Mouse (Mus musculus) liver, postnatal 0 days (tissue): Measurements from ENCODE around the gene Dnajb13.

ENCODE experiments used
- CTCF ChIP-seq: sonication (generic); IDR thresholded peaks from 2 replicates; pipeline ENCODE4 v1.5.1; 2016; ENCODE audit warnings: antibody characterized with exemption, low read depth
- EP300 ChIP-seq: IDR thresholded peaks from 2 replicates; pipeline ENCODE4 v1.6.1; 2016; ENCODE audit warnings: antibody characterized with exemption, low read depth, mild to moderate bottlenecking

DNA sequence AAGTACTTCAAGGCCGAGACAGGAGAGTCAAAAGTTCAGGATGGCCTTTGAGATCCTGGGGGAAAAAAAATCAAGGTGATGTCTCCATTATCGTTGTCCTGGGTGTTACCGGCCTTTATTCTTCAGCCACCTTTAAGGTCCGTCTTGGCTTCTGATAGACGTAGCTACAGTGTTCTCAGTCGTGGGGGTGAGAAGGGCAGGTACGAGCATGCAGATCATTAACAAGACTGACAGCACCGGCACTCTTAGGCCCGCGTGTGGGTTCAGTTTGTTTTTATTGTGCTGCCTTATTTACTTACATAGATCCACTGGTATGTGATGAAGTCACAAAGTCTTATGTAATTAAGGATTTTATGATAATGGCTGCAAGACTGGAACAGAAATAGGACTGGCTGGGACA lies 51.0 kb downstream of the Dnajb13 start:
- no peak for TF ChIP-seq CTCF
- no peak for TF ChIP-seq EP300
